Mouse (Mus musculus): ENCODE data around the gene Tle3. TPM values are rescaled to one million over a fixed set of nuclear protein-coding genes. Genes with fewer than 3 reads are reported as not detected.

Gene Tle3
- polyA plus RNA-seq (2012; rRNA removed; ENCODE audit: low replicate concordance): 45.7 and 95.6 TPM in 2 replicates

DNA sequence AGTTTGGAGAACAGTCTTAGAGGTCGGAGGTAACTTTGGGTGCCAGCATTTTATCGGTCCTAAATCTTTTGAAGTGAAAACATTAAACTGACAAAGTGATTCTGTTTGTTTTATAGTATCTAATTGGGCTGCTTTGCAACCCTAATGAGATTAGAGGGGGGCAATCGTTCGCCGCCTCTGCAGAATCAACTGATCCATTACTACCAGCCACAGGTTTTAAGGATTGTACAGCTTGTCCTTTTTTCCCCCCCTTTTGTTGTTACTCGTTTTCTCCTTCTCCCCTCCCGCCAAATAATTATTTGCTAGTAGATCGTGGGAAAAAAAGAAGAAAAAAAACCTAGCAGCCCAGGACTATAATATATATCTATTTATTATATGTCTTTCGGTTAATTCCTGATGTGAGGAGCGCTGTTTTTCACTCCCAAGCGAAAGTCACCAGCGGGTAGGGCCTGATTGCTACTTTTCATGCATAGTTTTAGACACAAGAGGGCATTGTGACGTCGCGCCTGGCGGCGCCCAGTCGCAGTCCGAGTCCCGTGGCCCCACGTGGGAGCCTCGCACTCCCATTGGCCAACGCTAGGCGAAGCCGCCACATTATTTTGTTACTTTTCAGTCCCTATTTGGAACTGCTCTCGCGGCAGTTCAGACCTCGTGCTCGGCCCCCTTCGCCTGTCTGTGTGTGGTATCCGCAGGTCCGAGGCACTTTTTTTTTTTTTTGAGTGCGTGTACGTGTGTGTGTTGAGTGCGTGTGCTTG lies at the start of gene Tle3:
Tle3 (plus strand) TSS at position 612 of the 755 bp plus-strand sequence.

